Mouse (Mus musculus) bone marrow, adult 2 months (tissue): ENCODE measurements around the gene Ttc5.

Experiments used
- CTCF ChIP-seq: fragments of 200-500 bp; IDR thresholded peaks from 2 replicates; pipeline ENCODE4 v1.5.1; 2011; ENCODE audit warnings: low read length, control low read depth; ENCODE audit not compliant: control insufficient read depth, insufficient read depth
- POLR2A ChIP-seq: fragments of 200-500 bp; IDR thresholded peaks from 2 replicates; pipeline ENCODE4 v1.6.1; 2011; ENCODE audit warnings: low read depth, mild to moderate bottlenecking, control low read depth, low read length, borderline replicate concordance; ENCODE audit not compliant: control insufficient read depth

- TF ChIP-seq POLR2A (no peak), CTCF (no peak)
Observed at GRCm38 (mm10) chr14:50802843-50803562, 17.7 kb upstream of the Ttc5 start.
